Mouse (Mus musculus): ENCODE results near the gene Parp16.

Parp16 gene

GRCm38 (mm10) chr9:65196738-65197569 lies 1.8 kb downstream of the Parp16 start:
- TF ChIP-seq GATA4 (IDR thresholded peaks at IDR 0.05; ENCODE audit: insufficient replicate concordance, low read length) = no peak

GRCm38 (mm10) chr9:65197826-65198225 lies 2.7 kb downstream of the Parp16 start:
- no peak for TF ChIP-seq GATA4 (IDR thresholded peaks at IDR 0.05; ENCODE audit: insufficient replicate concordance, low read length)

- no peak for TF ChIP-seq GATA4 (IDR thresholded peaks at IDR 0.05; ENCODE audit: insufficient replicate concordance, low read length)
Measured at GRCm38 (mm10) chr9:65199723-65200122, 4.6 kb downstream of the Parp16 start.

GRCm38 (mm10) chr9:65200606-65201005 lies 5.5 kb downstream of the Parp16 start:
- no peak for TF ChIP-seq GATA4 (IDR thresholded peaks at IDR 0.05; ENCODE audit: insufficient replicate concordance, low read length)

- no peak for TF ChIP-seq GATA4 (IDR thresholded peaks at IDR 0.05; ENCODE audit: insufficient replicate concordance, low read length)
Measured at GRCm38 (mm10) chr9:65201021-65201380, 5.8 kb downstream of the Parp16 start.

- no peak for TF ChIP-seq GATA4 (IDR thresholded peaks at IDR 0.05; ENCODE audit: insufficient replicate concordance, low read length)
Measured at GRCm38 (mm10) chr9:65201381-65202164, 6.4 kb downstream of the Parp16 start.

- no peak for TF ChIP-seq GATA4 (IDR thresholded peaks at IDR 0.05; ENCODE audit: insufficient replicate concordance, low read length)
Measured at GRCm38 (mm10) chr9:65202165-65202754, 7.1 kb downstream of the Parp16 start.

GRCm38 (mm10) chr9:65205049-65205815 lies 10.1 kb downstream of the Parp16 start:
- no peak for TF ChIP-seq GATA4 (IDR thresholded peaks at IDR 0.05; ENCODE audit: insufficient replicate concordance, low read length)

- no peak for TF ChIP-seq GATA4 (IDR thresholded peaks at IDR 0.05; ENCODE audit: insufficient replicate concordance, low read length)
Measured at GRCm38 (mm10) chr9:65208293-65209179, 13.4 kb downstream of the Parp16 start.

- no peak for TF ChIP-seq GATA4 (IDR thresholded peaks at IDR 0.05; ENCODE audit: insufficient replicate concordance, low read length)
Measured at GRCm38 (mm10) chr9:65211598-65211997, 16.4 kb downstream of the Parp16 start.

- no peak for TF ChIP-seq GATA4 (IDR thresholded peaks at IDR 0.05; ENCODE audit: insufficient replicate concordance, low read length)
Measured at GRCm38 (mm10) chr9:65214425-65214777, 19.2 kb downstream of the Parp16 start.

GRCm38 (mm10) chr9:65214778-65215493 lies 19.8 kb downstream of the Parp16 start:
- no peak for TF ChIP-seq GATA4 (IDR thresholded peaks at IDR 0.05; ENCODE audit: insufficient replicate concordance, low read length)

GRCm38 (mm10) chr9:65215494-65216126 lies 20.5 kb downstream of the Parp16 start:
- peak; percentile 97 for TF ChIP-seq GATA4 (IDR thresholded peaks at IDR 0.05; ENCODE audit: insufficient replicate concordance, low read length)
